33 mouse cellular contexts compared by ENCODE assay signal in the genomic region with DNA sequence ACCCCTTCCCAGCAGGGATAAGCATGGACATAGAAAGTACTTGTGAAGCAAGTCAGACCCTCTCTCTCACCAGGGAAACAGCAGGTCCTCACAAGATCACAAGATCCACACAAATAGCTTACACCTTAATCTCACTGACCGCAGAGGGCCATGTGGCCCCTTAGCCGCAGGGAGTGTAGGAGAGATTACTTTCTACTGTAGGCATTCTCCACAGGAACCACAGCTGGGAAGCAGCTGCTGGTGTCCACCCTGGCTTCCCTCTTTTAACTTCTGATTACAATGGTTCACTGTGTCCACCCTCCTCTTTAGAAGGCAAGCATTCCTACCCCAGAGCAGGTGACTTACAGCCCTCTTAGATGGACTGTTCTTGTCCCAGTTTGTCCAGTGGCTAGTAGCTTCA. TPM values are rescaled to one million over a fixed set of nuclear protein-coding genes. Genes with fewer than 3 reads are reported as not detected.
DNase-seq lines count a peak whose midpoint lies in the region; ATAC-seq and TF ChIP-seq lines count a peak whose summit lies in the region.
"Had no signal": no experiment of that assay in that cellular context is flagged by ENCODE, and none has a peak within 500 bp of the region (broad histone marks: within the 10 kb centered on the region; RNA-seq: fewer than 3 reads in every experiment).

No protein-coding gene starts in this region.

- peak overlapping the region; percentile 2 to 68 for H3K27ac ChIP-seq in heart, embryonic 14.5 days (replicated peaks in 1 of 2; ENCODE audit: control insufficient read depth in 1 of 2, insufficient read depth in 1 of 2, low read depth in 2 of 2, low read length in 2 of 2)
- 0 out of 2 replicates have a peak overlapping the region, but pooled peaks have one; percentile 9 for H3K27ac ChIP-seq in MEL (ENCODE audit: control insufficient read depth, low read depth, low read length)
- H3K27ac ChIP-seq in liver, embryonic 16.5 days (ENCODE audit: low read length): no peak overlapping the region
- H3K27ac ChIP-seq: forebrain, embryonic 15.5 days; hindbrain, embryonic 12.5 days; layer of hippocampus, adult 2 months; midbrain, embryonic 15.5 days had no signal

- no peaks in the 10 kb centered on the region for H3K27me3 ChIP-seq in heart, embryonic 14.5 days (ENCODE audit: control insufficient read depth, insufficient read depth, low read length)
- H3K27me3 ChIP-seq in MEL (ENCODE audit: control insufficient read depth in 1 of 2, insufficient read depth in 2 of 2, low read length in 2 of 2): no peaks in the 10 kb centered on the region
- H3K27me3 ChIP-seq in liver, embryonic 16.5 days (ENCODE audit: control insufficient read depth, insufficient read depth, low read depth, low read length): no peaks in the 10 kb centered on the region
- H3K27me3 ChIP-seq: forebrain, embryonic 15.5 days; hindbrain, embryonic 12.5 days; midbrain, embryonic 15.5 days; Patski had no signal

- H3K4me3 ChIP-seq in heart, embryonic 14.5 days (ENCODE audit: control insufficient read depth in 1 of 2, insufficient read depth in 1 of 2, low read depth in 1 of 2, low read length in 2 of 2): no peak overlapping the region
- no peak overlapping the region for H3K4me3 ChIP-seq in MEL (ENCODE audit: control insufficient read depth in 1 of 2, insufficient read depth in 1 of 2, low read depth in 2 of 2, low read length in 2 of 2)
- H3K4me3 ChIP-seq in liver, embryonic 16.5 days (ENCODE audit: low read depth, low read length): no peak overlapping the region
- H3K4me3 ChIP-seq: forebrain, embryonic 15.5 days; hindbrain, embryonic 12.5 days; layer of hippocampus, adult 2 months; midbrain, embryonic 15.5 days had no signal

- H3K36me3 ChIP-seq in heart, embryonic 14.5 days (ENCODE audit: control insufficient read depth, insufficient read depth, low read length): no peaks in the 10 kb centered on the region
- peaks cover 0 to 35% of the 10 kb centered on the region in 2 experiments; a peak in 2 of 4 replicates for H3K36me3 ChIP-seq in MEL (ENCODE audit: control insufficient read depth in 1 of 2, insufficient read depth in 2 of 2, low read length in 2 of 2)
- H3K36me3 ChIP-seq in liver, embryonic 16.5 days (ENCODE audit: control insufficient read depth, insufficient read depth): no peaks in the 10 kb centered on the region
- H3K36me3 ChIP-seq: forebrain, embryonic 15.5 days; hindbrain, embryonic 12.5 days; midbrain, embryonic 15.5 days had no signal

- WGBS in heart, embryonic 14.5 days: 15% methylated on average over 2 of the region's 2 CpGs
- 34% methylated on average over 2 of the region's 2 CpGs for WGBS in liver, embryonic 16.5 days (ENCODE audit: insufficient replicate concordance)

- H3K4me2 ChIP-seq in heart, embryonic 14.5 days (ENCODE audit: low read length): 0 out of 2 replicates have a peak overlapping the region, but pooled peaks have one; percentile 4
- H3K4me2 ChIP-seq in liver, embryonic 16.5 days (ENCODE audit: low read depth, low read length): peak overlapping the region; percentile 33
- H3K4me2 ChIP-seq: forebrain, embryonic 15.5 days; hindbrain, embryonic 12.5 days; midbrain, embryonic 15.5 days had no signal

- TF ChIP-seq RAD21 in MEL (IDR thresholded peaks at IDR 0.05; ENCODE audit: low read depth, low read length): no peak

- no peak for DNase-seq in heart, postnatal 14 days
- DNase-seq in MEL (ENCODE audit: low read depth, low spot score): peak; percentile 23
- DNase-seq in fibroblast of lung, adult 2 months (ENCODE audit: low read depth): peak; percentile 60
- DNase-seq in cerebellum, postnatal 25 days: no peak
- no peak for DNase-seq in adrenal gland, postnatal 25 days
- DNase-seq: adrenal gland, postnatal 36 days; B cell, adult 2 months; cerebellum, adult 18-20 months; gastrocnemius, postnatal 25 days; kidney, adult 8-10 months; kidney, postnatal 14 days; layer of hippocampus, postnatal 36 days; lung, postnatal 10 days; right cerebral cortex, postnatal 14 days; thymus, adult 18-20 months; thymus, postnatal 4 days had no signal

- no peak for TF ChIP-seq EP300 in MEL (IDR thresholded peaks at IDR 0.05; ENCODE audit: low read depth in 1 of 2, low read length in 2 of 2)

- H3K79me2 ChIP-seq in MEL (ENCODE audit: control insufficient read depth, insufficient read depth, low read length, poor library complexity): peaks cover 13% of the 10 kb centered on the region

- TF ChIP-seq POLR2A in MEL (IDR thresholded peaks at IDR 0.05; ENCODE audit: control insufficient read depth in 1 of 2, insufficient read depth in 1 of 2, low read depth in 1 of 2, low read length in 2 of 2, poor library complexity in 1 of 2): no peak

- intact Hi-C loops in heart, postnatal 14 days (cut with DNase I): loop anchor here (2.0 kb wide), 1 partner anchor 23 kb away; a partner anchor contains a TSS

- no peaks in the 10 kb centered on the region for H3K9me3 ChIP-seq in heart, embryonic 14.5 days (ENCODE audit: control insufficient read depth, low read length)
- no peaks in the 10 kb centered on the region for H3K9me3 ChIP-seq in MEL (replicated peaks; ENCODE audit: insufficient read depth, low read length)
- no peaks in the 10 kb centered on the region for H3K9me3 ChIP-seq in liver, embryonic 16.5 days (replicated peaks; ENCODE audit: control insufficient read depth, low read length)
- H3K9me3 ChIP-seq: forebrain, embryonic 15.5 days; hindbrain, embryonic 12.5 days; midbrain, embryonic 15.5 days had no signal

- H3K9ac ChIP-seq in heart, embryonic 14.5 days (ENCODE audit: low read length): no peak overlapping the region
- H3K9ac ChIP-seq in MEL (ENCODE audit: control insufficient read depth, low read depth, low read length, poor library complexity, severe bottlenecking): no peak overlapping the region
- H3K9ac ChIP-seq in liver, embryonic 16.5 days (ENCODE audit: low read depth, low read length): no peak overlapping the region
- H3K9ac ChIP-seq: forebrain, embryonic 15.5 days; hindbrain, embryonic 12.5 days; midbrain, embryonic 15.5 days had no signal

- no peak for TF ChIP-seq CTCF in MEL (IDR thresholded peaks at IDR 0.05 in 2 of 3, conservative IDR thresholded peaks at IDR 0.05 in 1 of 3; ENCODE audit: control insufficient read depth in 1 of 3, insufficient read depth in 1 of 3, low read depth in 2 of 3, low read length in 3 of 3, poor library complexity in 1 of 3, severe bottlenecking in 1 of 3)

- ATAC-seq in heart, embryonic 14.5 days (ENCODE audit: insufficient number of reproducible peaks, insufficient read depth, low FRiP score, low read depth): no peak
- ATAC-seq in liver, embryonic 16.5 days (ENCODE audit: low read depth): no peak
- ATAC-seq: activated CD4-positive, CD25-positive, alpha-beta regulatory T cell, adult 4 months; forebrain, embryonic 15.5 days; midbrain, embryonic 15.5 days; Patski had no signal

- H3K4me1 ChIP-seq in heart, embryonic 14.5 days (ENCODE audit: control insufficient read depth in 2 of 2, insufficient read depth in 2 of 2, low read length in 2 of 2): peaks cover 7 to 27% of the 10 kb centered on the region in 2 experiments
- H3K4me1 ChIP-seq in MEL (ENCODE audit: control insufficient read depth in 1 of 2, insufficient read depth in 2 of 2, low read length in 2 of 2): peaks cover 13 to 28% of the 10 kb centered on the region in 2 experiments
- peaks cover 33% of the 10 kb centered on the region for H3K4me1 ChIP-seq in liver, embryonic 16.5 days (ENCODE audit: control insufficient read depth, low read depth, low read length)

TF ChIP-seq in MEL, 35 proteins besides CTCF, POLR2A, EP300 and RAD21:
- peak; percentile 50 for TF ChIP-seq TAL1 (IDR thresholded peaks at IDR 0.05; ENCODE audit: low read length)
- TF ChIP-seq RCOR1 (IDR thresholded peaks at IDR 0.05; ENCODE audit: low read depth, low read length): no peak
TF ChIP-seq in MEL: peak in this region for 1.

RNA-seq across cellular contexts. Expression of a gene that starts 2.4 kb away (rescaled TPM):
- polyA plus RNA-seq in heart, embryonic 14.5 days (2014; fragmentation: Nextera tagmentation; extraction: Ambion mirVana): 48.4 and 53.9 TPM in 2 replicates
- 10 to 100 TPM; 42.1 to 43.0 TPM for total RNA-seq in heart, postnatal 14 days (2021)
- total RNA-seq in MEL (2012; rRNA removed): 83.2 and 102 TPM in 2 replicates
- polyA plus RNA-seq in MEL (2012; ENCODE audit: insufficient read depth in 1 of 2, insufficient read length in 2 of 2, low read depth in 1 of 2, low replicate concordance in 2 of 2, missing spikeins in 1 of 2): 100 to 1,000 TPM in 1 of 2 experiments, not detected in 1; 125 TPM
- 62.1 and 67.1 TPM in 2 replicates for polyA plus RNA-seq in liver, embryonic 16.5 days (2015; fragmentation: Nextera tagmentation; extraction: Ambion mirVana)
- 53.6 and 62.9 TPM in 2 replicates for total RNA-seq in adrenal gland, postnatal 25 days (2021)

RNA-seq across cellular contexts. Expression of a gene that starts 22.0 kb away (rescaled TPM):
- polyA plus RNA-seq in heart, embryonic 14.5 days (2014; fragmentation: Nextera tagmentation; extraction: Ambion mirVana): 4.1 and 5.4 TPM in 2 replicates
- total RNA-seq in heart, postnatal 14 days (2021): 10 to 100 TPM; 26.7 to 32.7 TPM
- total RNA-seq in MEL (2012; rRNA removed): 8.7 and 11.2 TPM in 2 replicates
- 10 to 100 TPM in 1 of 2 experiments, not detected in 1; 16.0 TPM for polyA plus RNA-seq in MEL (2012; ENCODE audit: insufficient read depth in 1 of 2, insufficient read length in 2 of 2, low read depth in 1 of 2, low replicate concordance in 2 of 2, missing spikeins in 1 of 2)
- polyA plus RNA-seq in liver, embryonic 16.5 days (2015; fragmentation: Nextera tagmentation; extraction: Ambion mirVana): 3.2 and 3.6 TPM in 2 replicates
- total RNA-seq in adrenal gland, postnatal 25 days (2021): 61.3 and 83.2 TPM in 2 replicates

RNA-seq across cellular contexts. Expression of a gene that starts 33.7 kb away (rescaled TPM):
- polyA plus RNA-seq in heart, embryonic 14.5 days (2014; fragmentation: Nextera tagmentation; extraction: Ambion mirVana): 0.49 TPM in 1 of 2 replicates, not detected in the other
- total RNA-seq in heart, postnatal 14 days (2021): not detected
- total RNA-seq in MEL (2012; rRNA removed): not detected in 2 replicates
- not detected for polyA plus RNA-seq in MEL (2012; ENCODE audit: insufficient read depth in 1 of 2, insufficient read length in 2 of 2, low read depth in 1 of 2, low replicate concordance in 2 of 2, missing spikeins in 1 of 2)
- polyA plus RNA-seq in liver, embryonic 16.5 days (2015; fragmentation: Nextera tagmentation; extraction: Ambion mirVana): not detected in 2 replicates
- not detected in 2 replicates for total RNA-seq in adrenal gland, postnatal 25 days (2021)
- total RNA-seq: adrenal gland, postnatal 36 days; common myeloid progenitor, adult 5-6 weeks; gastrocnemius, postnatal 25 days; layer of hippocampus, adult 2 months; layer of hippocampus, postnatal 36 days; left cerebral cortex, postnatal 25 days; liver, adult 2 months; megakaryocyte progenitor cell, adult 5-6 weeks; neutrophil, adult 5-6 weeks had no signal
- polyA plus RNA-seq: activated CD4-positive, CD25-positive, alpha-beta regulatory T cell, adult 4 months; embryonic facial prominence, embryonic 11.5 days; heart, embryonic 16.5 days; hindbrain, embryonic 12.5 days; liver, adult 2 months; Patski; spleen, adult 2 months; stomach, embryonic 14.5 days had no signal

Comparison
In these comparisons a context has a peak if more than half of its experiments do, and no peak if none do; other contexts are left out.
1. DNase-seq: peak in MEL (single experiment) and fibroblast of lung, adult 2 months (single experiment); none in heart, postnatal 14 days (0 of 2), cerebellum, postnatal 25 days (0 of 2) and adrenal gland, postnatal 25 days (single experiment).